Mouse (Mus musculus) brain, adult 2 months (tissue): Measurements from ENCODE around the gene Kcnk2.
"Not testable (repeated sequence)": the region's sequence is repeated elsewhere in the genome, so short reads cannot be mapped to it uniquely, and the experiment has no call there.

Experiments
- DNase-seq: peaks from one replicate; pipeline ENCODE4 v3.0.0; 2011; ENCODE audit warnings: low read depth, low spot score

Gene Kcnk2

GRCm38 (mm10) chr1:189343301-189344251, 58.5 kb downstream of the Kcnk2 start:
- DNase-seq, result peak; percentile 71

- DNase-seq, result peak; percentile 40
Measured at GRCm38 (mm10) chr1:189342416-189343104, 59.5 kb downstream of the Kcnk2 start.

- peak; percentile 43 for DNase-seq
Measured at GRCm38 (mm10) chr1:189341381-189341917, 60.6 kb downstream of the Kcnk2 start.

- DNase-seq, result no peak
Measured at GRCm38 (mm10) chr1:189315896-189316295, 86.2 kb downstream of the Kcnk2 start.

- DNase-seq, result no peak
Measured at GRCm38 (mm10) chr1:189314495-189314894, 87.6 kb downstream of the Kcnk2 start.

GRCm38 (mm10) chr1:189313750-189314149, 88.3 kb downstream of the Kcnk2 start:
- DNase-seq, result peak; percentile 50

- DNase-seq, result no peak
Measured at GRCm38 (mm10) chr1:189310145-189310544, 91.9 kb downstream of the Kcnk2 start.

GRCm38 (mm10) chr1:189304988-189305522, 97.0 kb downstream of the Kcnk2 start:
- DNase-seq, result no peak

GRCm38 (mm10) chr1:189303001-189303400, 99.1 kb downstream of the Kcnk2 start:
- no peak for DNase-seq

- no peak for DNase-seq
Measured at GRCm38 (mm10) chr1:189293679-189294406, 108.2 kb downstream of the Kcnk2 start.

GRCm38 (mm10) chr1:189290885-189291284, 111.2 kb downstream of the Kcnk2 start:
- peak; percentile 82 for DNase-seq

- peak; percentile 75 for DNase-seq
Measured at GRCm38 (mm10) chr1:189288948-189289347, 113.1 kb downstream of the Kcnk2 start.

- DNase-seq, result peak; percentile 75
Measured at GRCm38 (mm10) chr1:189272281-189272680, 129.8 kb downstream of the Kcnk2 start.

- no peak for DNase-seq
Measured at GRCm38 (mm10) chr1:189253631-189254030, 148.4 kb downstream of the Kcnk2 start.

- DNase-seq, result no peak
Measured at GRCm38 (mm10) chr1:189253207-189253606, 148.9 kb downstream of the Kcnk2 start.

GRCm38 (mm10) chr1:189243206-189243605, 158.9 kb downstream of the Kcnk2 start:
- DNase-seq, result not testable (repeated sequence)

- no peak for DNase-seq
Measured at GRCm38 (mm10) chr1:189235261-189235660, 166.8 kb downstream of the Kcnk2 start.

- peak; percentile 68 for DNase-seq
Measured at GRCm38 (mm10) chr1:189232829-189233228, 169.2 kb downstream of the Kcnk2 start.

GRCm38 (mm10) chr1:189228222-189229084, 173.6 kb downstream of the Kcnk2 start:
- peak; percentile 83 for DNase-seq

GRCm38 (mm10) chr1:189227479-189227878, 174.6 kb downstream of the Kcnk2 start:
- DNase-seq, result no peak
